Mouse (Mus musculus): Measurements from ENCODE around the gene Nav3. TPM values are rescaled to one million over a fixed set of nuclear protein-coding genes. Genes with fewer than 3 reads are reported as not detected.
A peak's percentile ranks its signal among the peaks of the same experiment; 100 is the strongest.

Nav3 gene
- polyA plus RNA-seq, 1 experiment from 2014 or later: 13.2 TPM

DNA sequence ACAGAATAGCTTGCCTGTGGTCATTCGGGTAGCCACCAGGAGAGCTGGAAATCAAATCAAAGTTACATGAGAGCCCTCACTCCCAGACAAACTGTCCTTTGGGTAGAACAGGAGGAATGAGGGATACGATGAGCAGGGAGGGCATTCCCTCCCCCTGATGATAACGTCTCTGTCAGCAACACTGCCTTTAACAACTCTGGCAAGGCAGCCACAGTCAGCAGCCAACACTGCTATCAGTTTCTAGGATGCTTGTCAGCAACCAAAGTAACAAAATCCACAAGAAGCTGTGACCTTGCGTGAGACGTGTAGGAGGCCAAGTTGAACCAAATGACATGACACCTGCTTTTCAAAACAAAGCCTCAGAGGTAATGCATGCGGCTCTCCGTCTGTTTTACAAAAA is 103.9 kb downstream of the Nav3 start:
- Histone ChIP-seq H3K9me3 (replicated peaks) (no peaks in the 10 kb centered on the region), H3K4me1 (no peaks in the 10 kb centered on the region), H3K4me2 (no peak overlapping the region), H3K4me3 (no peak overlapping the region), H3K27me3 (no peaks in the 10 kb centered on the region), H3K9ac (no peak overlapping the region), H3K27ac (no peak overlapping the region), H3K36me3 (ENCODE audit: poor library complexity, severe bottlenecking) (no peaks in the 10 kb centered on the region)
- no peak for ATAC-seq
- WGBS: 81% methylated on average over 7 of the region's 7 CpGs

DNA sequence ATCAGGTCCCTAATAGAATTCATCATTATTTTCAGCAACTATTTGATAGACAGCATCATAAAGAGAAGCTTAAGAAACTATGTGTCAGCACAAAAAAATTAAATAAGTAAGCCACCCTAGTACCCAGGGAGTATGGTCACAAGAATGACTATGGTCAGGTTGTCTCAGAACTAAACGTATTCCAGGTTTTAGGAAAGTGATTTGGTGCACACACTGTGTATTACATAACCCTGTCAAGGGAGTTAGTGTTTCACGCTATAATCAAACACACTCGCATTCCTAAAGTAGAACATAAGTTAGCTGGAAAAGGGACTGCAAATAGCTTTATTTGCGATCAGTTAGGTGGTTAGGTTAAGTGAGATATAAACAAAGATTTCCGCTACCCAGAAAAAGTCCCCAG is 126.0 kb downstream of the Nav3 start:
- ATAC-seq: no peak
- 90% methylated on average over 5 of the region's 5 CpGs for WGBS
- 0 out of 2 replicates have a peak, but pooled peaks cover 8% of the 10 kb centered on the region for H3K4me1 ChIP-seq
- H3K4me2 ChIP-seq: no peak overlapping the region
- H3K4me3 ChIP-seq: no peak overlapping the region
- no peak overlapping the region for H3K27ac ChIP-seq
- no peaks in the 10 kb centered on the region for H3K27me3 ChIP-seq
- no peaks in the 10 kb centered on the region for H3K9me3 ChIP-seq (replicated peaks)
- no peak overlapping the region for H3K9ac ChIP-seq
- no peaks in the 10 kb centered on the region for H3K36me3 ChIP-seq (ENCODE audit: poor library complexity, severe bottlenecking)

DNA sequence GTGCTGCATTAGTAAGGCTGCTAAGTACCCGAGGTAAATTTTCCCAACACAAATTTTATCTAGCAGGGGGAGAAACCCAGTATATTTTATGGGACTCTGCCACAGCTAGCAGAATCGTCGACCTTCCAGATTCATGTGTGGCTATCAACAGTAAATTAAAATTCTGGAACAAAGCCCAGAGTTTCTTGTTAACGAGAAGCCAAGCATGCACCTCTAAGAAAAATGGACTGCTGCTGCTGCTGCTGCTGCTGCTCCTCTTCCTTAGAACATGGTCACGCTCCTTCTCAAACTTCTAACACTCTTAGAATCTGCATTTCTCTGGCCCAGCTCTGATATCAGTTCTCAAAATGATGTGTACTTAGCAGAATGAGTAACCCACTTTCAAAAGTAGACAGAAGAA is 126.4 kb downstream of the Nav3 start:
- Histone ChIP-seq H3K4me3 (no peak overlapping the region), H3K27me3 (no peaks in the 10 kb centered on the region), H3K36me3 (ENCODE audit: poor library complexity, severe bottlenecking) (no peaks in the 10 kb centered on the region), H3K9ac (no peak overlapping the region), H3K9me3 (replicated peaks) (no peaks in the 10 kb centered on the region), H3K4me1 (0 out of 2 replicates have a peak, but pooled peaks cover 8% of the 10 kb centered on the region), H3K27ac (no peak overlapping the region), H3K4me2 (no peak overlapping the region)
- ATAC-seq: no peak
- WGBS: 48% methylated on average over 5 of the region's 5 CpGs

DNA sequence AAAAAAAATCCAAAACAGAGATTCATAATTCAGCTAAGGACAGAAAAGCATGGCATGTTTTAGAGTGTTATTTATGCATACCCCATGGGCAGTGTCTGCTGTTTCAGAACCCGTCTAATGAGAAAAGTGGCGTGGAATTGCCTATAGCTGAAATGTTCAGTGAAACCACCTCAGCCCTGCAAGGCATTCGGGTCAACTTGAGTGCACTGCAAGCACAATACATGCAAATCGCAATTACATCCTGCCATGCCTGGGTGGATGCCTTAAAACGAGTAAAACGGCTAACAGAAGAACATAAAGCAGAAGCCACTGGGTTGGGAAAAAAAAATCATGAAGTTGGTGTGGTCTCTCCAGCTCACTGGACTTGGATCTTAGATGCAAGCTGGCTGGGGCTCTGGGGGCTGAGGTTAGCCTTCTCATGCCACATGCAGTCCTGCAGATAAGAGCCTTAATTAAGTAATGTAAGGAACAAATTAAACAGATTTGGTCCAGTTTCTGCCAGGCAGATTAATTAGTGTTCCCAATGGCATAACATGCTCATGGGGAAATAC is 133.8 kb downstream of the Nav3 start:
- Histone ChIP-seq H3K9ac (no peak overlapping the region), H3K36me3 (ENCODE audit: poor library complexity, severe bottlenecking) (no peaks in the 10 kb centered on the region), H3K27ac (no peak overlapping the region), H3K27me3 (no peaks in the 10 kb centered on the region), H3K4me3 (no peak overlapping the region), H3K4me1 (no peaks in the 10 kb centered on the region), H3K4me2 (no peak overlapping the region), H3K9me3 (replicated peaks) (no peaks in the 10 kb centered on the region)
- ATAC-seq: no peak
- WGBS: 67% methylated on average over 6 of the region's 6 CpGs

DNA sequence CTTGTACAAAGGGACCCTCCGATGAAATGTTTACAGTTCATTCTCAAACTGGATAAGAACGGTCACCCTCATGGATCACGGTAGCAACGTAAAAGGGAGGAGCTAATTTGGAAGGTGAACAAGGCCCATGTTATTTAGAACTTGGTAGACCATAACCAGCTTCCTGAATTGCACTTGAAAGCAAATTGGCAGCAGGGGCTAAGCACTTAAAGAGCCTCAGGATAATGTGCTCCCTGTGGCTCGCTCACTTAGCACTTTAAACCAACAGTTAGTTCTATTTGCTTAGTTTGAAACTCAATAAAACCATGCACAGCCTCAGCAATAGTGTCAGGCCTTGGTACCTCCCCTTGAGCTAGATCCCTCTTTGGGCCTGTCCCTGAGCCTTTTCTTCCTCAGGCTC is 138.7 kb downstream of the Nav3 start:
- Histone ChIP-seq H3K4me1 (0 out of 2 replicates have a peak, but pooled peaks cover 3% of the 10 kb centered on the region), H3K9me3 (replicated peaks) (peaks cover 9% of the 10 kb centered on the region; the same call in 1 of the 2 replicates), H3K27me3 (no peaks in the 10 kb centered on the region), H3K27ac (no peak overlapping the region), H3K4me2 (no peak overlapping the region), H3K9ac (no peak overlapping the region), H3K4me3 (no peak overlapping the region), H3K36me3 (ENCODE audit: poor library complexity, severe bottlenecking) (no peaks in the 10 kb centered on the region)
- 77% methylated on average over 5 of the region's 5 CpGs for WGBS
- ATAC-seq: no peak

DNA sequence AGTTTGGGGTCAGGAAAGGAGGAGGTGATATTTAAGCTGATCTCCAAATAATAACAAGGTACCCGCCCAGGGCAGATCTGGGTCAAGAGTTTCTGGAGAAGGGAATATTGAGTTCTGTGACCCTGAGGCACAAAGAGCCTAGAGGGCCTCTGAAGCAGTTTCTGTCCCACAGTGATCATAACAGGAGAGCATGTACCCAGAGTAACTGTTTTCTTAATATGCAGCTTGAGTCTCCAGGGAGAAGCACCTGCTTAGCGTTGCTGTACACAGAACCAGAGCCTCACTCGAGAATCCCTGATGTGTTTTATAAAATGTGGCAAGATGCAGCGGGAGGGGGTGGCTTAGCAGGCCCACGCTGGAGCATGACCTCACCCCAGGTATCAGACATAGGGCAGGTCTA is 141.5 kb downstream of the Nav3 start:
- Histone ChIP-seq H3K4me3 (no peak overlapping the region), H3K4me1 (0 out of 2 replicates have a peak, but pooled peaks cover 3% of the 10 kb centered on the region), H3K4me2 (no peak overlapping the region), H3K9ac (no peak overlapping the region), H3K27me3 (no peaks in the 10 kb centered on the region), H3K36me3 (ENCODE audit: poor library complexity, severe bottlenecking) (no peaks in the 10 kb centered on the region), H3K9me3 (replicated peaks) (peaks cover 10% of the 10 kb centered on the region; the same call in 1 of the 2 replicates), H3K27ac (no peak overlapping the region)
- no peak for ATAC-seq
- WGBS: 66% methylated on average over 5 of the region's 5 CpGs

DNA sequence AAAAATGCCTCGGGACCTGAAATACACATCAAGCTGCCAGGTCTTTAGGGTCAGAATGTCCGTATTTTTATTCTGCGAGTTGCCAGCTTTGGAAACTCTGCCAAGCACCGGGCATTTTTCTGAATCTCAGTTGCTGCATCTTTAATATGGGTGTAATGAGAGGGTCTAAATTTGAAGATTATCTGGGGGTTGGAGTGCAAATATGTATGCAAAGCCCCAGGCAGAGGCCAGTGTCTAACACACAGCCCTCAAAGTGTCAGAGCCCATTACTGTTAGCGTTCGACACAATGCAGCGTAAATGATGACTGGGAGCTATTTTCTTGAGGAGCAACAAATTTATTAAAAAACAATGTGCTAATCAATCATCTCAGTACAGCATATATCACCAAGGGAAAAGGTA is 142.0 kb downstream of the Nav3 start:
- no peaks in the 10 kb centered on the region for H3K27me3 ChIP-seq
- WGBS: 80% methylated on average over 7 of the region's 7 CpGs
- no peak overlapping the region for H3K9ac ChIP-seq
- H3K36me3 ChIP-seq (ENCODE audit: poor library complexity, severe bottlenecking): no peaks in the 10 kb centered on the region
- H3K4me3 ChIP-seq: no peak overlapping the region
- no peak for ATAC-seq
- no peak overlapping the region for H3K27ac ChIP-seq
- H3K4me1 ChIP-seq: 0 out of 2 replicates have a peak, but pooled peaks cover 3% of the 10 kb centered on the region
- no peak overlapping the region for H3K4me2 ChIP-seq
- peaks cover 10% of the 10 kb centered on the region; the same call in 1 of the 2 replicates for H3K9me3 ChIP-seq (replicated peaks)

DNA sequence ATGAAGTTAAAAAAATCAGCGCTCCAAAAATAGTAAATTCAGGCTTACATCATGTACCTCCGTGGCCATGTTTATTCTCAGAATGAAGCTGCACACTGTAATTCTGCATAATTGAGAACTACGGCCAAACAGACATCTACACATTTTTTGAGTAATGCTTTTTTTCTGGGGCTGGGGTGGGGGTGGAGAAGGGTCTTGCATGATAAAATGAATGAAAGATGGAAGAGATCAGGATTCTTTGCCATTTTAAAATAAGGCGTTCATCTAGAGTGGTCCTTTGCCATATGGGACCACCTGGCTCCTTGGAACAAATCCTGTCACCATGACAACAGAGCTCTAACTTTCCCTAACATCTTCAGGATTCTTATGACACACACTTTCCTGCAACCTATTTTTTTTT is 146.5 kb downstream of the Nav3 start:
- Histone ChIP-seq H3K9ac (no peak overlapping the region), H3K27ac (no peak overlapping the region), H3K9me3 (replicated peaks) (peaks cover 10% of the 10 kb centered on the region; the same call in 1 of the 2 replicates), H3K4me2 (no peak overlapping the region), H3K4me1 (0 out of 2 replicates have a peak, but pooled peaks cover 2% of the 10 kb centered on the region), H3K4me3 (no peak overlapping the region), H3K27me3 (no peaks in the 10 kb centered on the region), H3K36me3 (ENCODE audit: poor library complexity, severe bottlenecking) (no peaks in the 10 kb centered on the region)
- WGBS: 79% methylated on average over 4 of the region's 4 CpGs
- peak; percentile 74; the same call in 1 of the 2 replicates for ATAC-seq

DNA sequence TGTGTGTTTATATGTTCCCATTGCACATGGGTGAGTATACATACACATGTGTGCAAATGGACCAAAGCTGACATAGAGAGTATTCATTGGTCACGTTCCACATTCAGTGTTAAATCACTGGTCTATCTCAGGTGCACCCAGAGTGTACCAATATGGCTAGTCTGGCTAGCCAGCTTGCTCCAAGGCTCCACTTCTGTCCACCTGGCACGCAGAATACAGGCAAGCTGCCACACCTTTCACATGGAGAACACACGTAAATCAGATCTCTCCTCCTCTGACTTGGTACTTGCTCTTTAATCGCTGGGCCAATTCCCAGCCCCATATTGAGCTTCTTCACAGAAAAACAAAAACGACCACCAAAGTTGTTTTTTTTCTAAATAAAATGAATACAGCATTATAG is 150.4 kb downstream of the Nav3 start:
- H3K9ac ChIP-seq: no peak overlapping the region
- H3K36me3 ChIP-seq (ENCODE audit: poor library complexity, severe bottlenecking): no peaks in the 10 kb centered on the region
- no peaks in the 10 kb centered on the region for H3K9me3 ChIP-seq (replicated peaks)
- 87% methylated on average over 5 of the region's 5 CpGs for WGBS
- no peaks in the 10 kb centered on the region for H3K4me1 ChIP-seq
- H3K27ac ChIP-seq: no peak overlapping the region
- no peaks in the 10 kb centered on the region for H3K27me3 ChIP-seq
- ATAC-seq: no peak
- no peak overlapping the region for H3K4me3 ChIP-seq
- H3K4me2 ChIP-seq: no peak overlapping the region

DNA sequence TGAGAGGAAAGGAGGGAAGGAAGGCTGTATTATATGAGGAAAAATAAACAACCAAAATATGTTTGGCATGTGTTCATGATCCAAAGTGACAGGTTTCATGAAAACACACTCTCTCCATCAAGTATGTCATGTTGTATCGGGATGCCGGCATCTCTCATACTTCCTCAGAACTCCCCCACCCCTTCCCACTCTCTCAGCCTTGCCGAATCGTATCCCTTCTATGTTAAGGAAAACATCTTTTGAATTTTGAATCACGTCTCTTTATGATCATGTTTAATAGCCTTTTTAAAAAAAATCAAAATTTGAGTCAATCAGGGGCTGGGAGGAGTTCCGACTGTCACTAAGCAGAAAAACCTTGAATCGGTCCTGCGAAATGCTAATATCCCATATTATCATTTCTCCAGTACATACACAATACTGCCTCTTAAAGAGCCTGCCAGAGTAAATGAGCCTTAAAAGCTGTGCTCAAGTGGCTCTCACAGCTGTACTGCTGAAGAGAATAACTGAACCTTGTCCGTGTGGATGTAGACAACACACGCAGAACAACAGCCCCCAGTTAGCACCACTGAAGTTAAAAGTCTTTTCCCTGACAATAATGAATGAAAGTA is 165.9 kb downstream of the Nav3 start:
- no peaks in the 10 kb centered on the region for H3K27me3 ChIP-seq
- no peaks in the 10 kb centered on the region for H3K9me3 ChIP-seq (replicated peaks)
- H3K4me2 ChIP-seq: no peak overlapping the region
- H3K27ac ChIP-seq: peak overlapping the region; percentile 41; the same call in 1 of the 2 replicates
- no peak overlapping the region for H3K9ac ChIP-seq
- peak; percentile 80 for ATAC-seq
- 64% methylated on average over 10 of the region's 10 CpGs for WGBS
- H3K4me3 ChIP-seq: no peak overlapping the region
- H3K4me1 ChIP-seq: peaks cover 5% of the 10 kb centered on the region; the same call in 1 of the 2 replicates
- no peaks in the 10 kb centered on the region for H3K36me3 ChIP-seq (ENCODE audit: poor library complexity, severe bottlenecking)

DNA sequence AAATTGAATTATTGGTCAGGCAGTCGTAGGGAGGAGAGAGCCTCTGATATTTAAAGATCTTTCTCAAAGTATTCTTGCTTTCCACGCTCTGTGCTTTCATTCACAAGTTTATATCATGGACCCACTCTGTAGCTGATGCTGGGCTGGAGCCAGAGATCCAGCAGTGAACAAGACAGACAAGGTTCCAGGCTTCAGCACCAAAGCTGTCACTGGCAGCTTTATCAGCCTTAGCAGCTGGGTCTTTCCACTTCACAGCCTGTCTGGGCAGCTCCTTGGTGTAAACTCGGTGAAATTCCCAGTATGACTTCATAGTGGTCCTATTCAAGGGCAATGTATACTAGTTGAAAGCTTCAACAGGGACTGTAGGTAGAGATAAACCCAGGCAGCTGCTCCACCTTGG is 172.1 kb downstream of the Nav3 start:
- Histone ChIP-seq H3K4me3 (no peak overlapping the region), H3K27ac (no peak overlapping the region), H3K9me3 (replicated peaks) (no peaks in the 10 kb centered on the region), H3K9ac (no peak overlapping the region), H3K27me3 (no peaks in the 10 kb centered on the region), H3K4me2 (no peak overlapping the region), H3K4me1 (no peaks in the 10 kb centered on the region), H3K36me3 (ENCODE audit: poor library complexity, severe bottlenecking) (no peaks in the 10 kb centered on the region)
- ATAC-seq: 0 out of 2 replicates have a peak, but pooled peaks have one; percentile 41
- WGBS: 82% methylated on average over 3 of the region's 3 CpGs

DNA sequence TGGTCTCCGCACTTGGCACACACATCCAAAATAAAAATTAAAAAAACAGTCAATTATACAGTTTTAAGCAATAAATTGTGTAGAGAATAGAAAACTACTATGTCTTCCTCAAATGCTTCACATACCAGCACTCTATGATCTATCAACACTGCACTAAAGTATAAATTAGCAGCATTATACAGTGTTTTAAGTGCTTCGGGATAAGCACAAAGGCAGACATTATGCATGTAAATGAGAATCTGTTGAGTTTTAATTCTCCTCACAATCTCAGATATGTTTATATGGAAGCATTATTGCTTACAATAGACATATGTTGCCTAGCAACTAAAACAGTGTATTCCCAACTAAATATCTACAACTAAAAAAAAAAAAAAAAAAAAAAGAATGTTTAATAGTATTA is 183.2 kb downstream of the Nav3 start:
- 68% methylated on average over 2 of the region's 2 CpGs for WGBS

DNA sequence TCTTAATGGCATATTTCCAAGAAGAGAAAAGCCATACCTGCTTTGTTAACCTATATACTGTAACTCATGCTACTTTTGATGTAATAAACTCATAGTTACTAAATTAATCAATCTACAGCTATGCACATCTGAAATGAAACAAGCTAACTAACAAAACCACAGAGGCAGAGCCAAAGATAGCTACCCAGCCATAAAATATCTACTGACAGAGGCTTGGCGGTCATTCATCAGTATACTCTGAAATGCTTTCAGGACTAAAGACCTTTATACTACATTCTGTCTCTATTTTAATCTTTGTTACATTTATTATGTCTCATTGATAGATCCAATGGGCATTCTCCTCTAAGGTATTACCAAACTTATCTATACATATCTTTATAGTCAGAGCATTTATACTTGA is 185.4 kb downstream of the Nav3 start:
- ATAC-seq: no peak
- Histone ChIP-seq H3K9me3 (replicated peaks) (no peaks in the 10 kb centered on the region), H3K4me3 (no peak overlapping the region), H3K9ac (no peak overlapping the region), H3K27me3 (no peaks in the 10 kb centered on the region), H3K4me2 (no peak overlapping the region), H3K4me1 (no peaks in the 10 kb centered on the region), H3K27ac (no peak overlapping the region), H3K36me3 (ENCODE audit: poor library complexity, severe bottlenecking) (no peaks in the 10 kb centered on the region)
- WGBS: 73% methylated on average over 1 of the region's 1 CpGs

More for the DNA sequence above, 183.2 kb downstream of the Nav3 start:
- no peak overlapping the region for H3K4me2 ChIP-seq
- no peak overlapping the region for H3K4me3 ChIP-seq
- H3K4me1 ChIP-seq: no peaks in the 10 kb centered on the region
- no peaks in the 10 kb centered on the region for H3K9me3 ChIP-seq (replicated peaks)
- no peak overlapping the region for H3K9ac ChIP-seq
- peak; percentile 74 for ATAC-seq
- no peak overlapping the region for H3K27ac ChIP-seq
- H3K36me3 ChIP-seq (ENCODE audit: poor library complexity, severe bottlenecking): no peaks in the 10 kb centered on the region
- H3K27me3 ChIP-seq: no peaks in the 10 kb centered on the region
